Mouse (Mus musculus): ENCODE measurements around the gene Slc25a34.

Gene Slc25a34

GRCm38 (mm10) chr4:141617863-141618564 lies 5.6 kb downstream of the Slc25a34 start:
- DNase-seq (ENCODE audit: low read depth, low spot score): peak; percentile 56

GRCm38 (mm10) chr4:141617299-141617698 lies 6.3 kb downstream of the Slc25a34 start:
- peak; percentile 76 for DNase-seq (ENCODE audit: low read depth, low spot score)

DNA sequence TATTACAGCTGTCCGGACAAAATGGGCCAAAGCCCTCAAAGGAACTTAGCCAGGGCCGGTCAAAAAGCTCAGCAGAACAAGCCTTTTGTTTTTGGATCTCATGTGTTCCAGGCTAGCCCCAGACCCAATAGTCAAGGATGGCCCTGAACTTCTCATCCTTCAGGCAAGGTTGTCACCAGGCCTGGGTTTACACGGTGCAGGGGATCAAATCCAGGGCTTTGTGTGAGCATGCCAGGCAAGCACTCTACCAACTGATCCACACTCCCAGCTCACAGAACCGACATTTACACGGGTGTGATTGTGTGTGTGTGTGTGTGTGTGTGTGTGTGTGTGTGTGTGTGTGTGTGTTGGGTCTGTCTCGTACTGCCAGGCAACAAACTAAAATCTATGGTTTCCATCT lies 6.8 kb downstream of the Slc25a34 start:
- DNase-seq (ENCODE audit: low read depth, low spot score): no peak

GRCm38 (mm10) chr4:141614946-141615345 lies 8.7 kb downstream of the Slc25a34 start:
- DNase-seq (ENCODE audit: low read depth, low spot score): no peak

DNA sequence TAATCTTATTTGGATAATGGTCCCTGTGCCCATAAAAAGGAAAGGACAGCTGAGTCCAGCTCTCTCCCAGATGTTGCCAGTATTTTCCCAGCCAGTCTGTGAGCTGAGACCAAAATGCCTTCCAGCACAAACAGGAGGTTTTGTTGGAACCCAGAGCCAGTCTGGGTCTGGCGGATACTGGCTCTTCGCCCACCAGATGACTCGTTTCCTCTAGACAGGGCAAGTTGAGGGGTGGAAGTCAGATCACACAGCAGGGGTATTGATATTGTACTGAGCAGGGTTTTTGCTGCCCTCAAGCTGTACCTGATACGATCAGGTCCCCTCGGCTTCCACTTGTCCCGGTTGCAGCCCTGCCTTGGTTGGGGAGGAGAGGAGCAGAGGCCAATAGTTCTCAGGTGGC lies 14.1 kb downstream of the Slc25a34 start:
- DNase-seq (ENCODE audit: low read depth, low spot score): no peak

- no peak for DNase-seq (ENCODE audit: low read depth, low spot score)
Measured at GRCm38 (mm10) chr4:141605861-141606260, 17.8 kb downstream of the Slc25a34 start, which contains the start of gene Fblim1. Gene Fblim1, minus strand, starts transcription at chr4:141606096.

- no peak for DNase-seq (ENCODE audit: low read depth, low spot score)
Measured at GRCm38 (mm10) chr4:141605421-141605820, 18.2 kb downstream of the Slc25a34 start.

DNA sequence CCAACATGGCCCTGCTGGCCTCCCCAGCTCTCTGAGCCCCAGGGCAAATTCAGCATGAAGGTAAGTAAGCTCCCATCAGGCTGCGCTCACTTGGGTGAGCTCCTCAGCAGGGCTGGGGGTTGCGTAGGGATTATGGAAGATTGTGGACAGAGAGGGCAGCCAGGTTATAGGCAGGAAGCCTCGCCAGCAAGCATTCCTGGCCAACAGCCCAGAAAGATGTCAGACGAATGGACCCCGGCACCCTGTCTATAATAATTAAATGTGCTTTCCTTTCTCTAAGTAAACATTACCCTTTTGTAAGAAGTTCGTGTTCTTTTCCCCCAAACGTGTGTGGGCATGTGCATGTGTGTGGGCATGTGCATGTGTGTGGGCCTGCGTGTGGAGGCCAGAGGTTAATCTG lies 19.1 kb downstream of the Slc25a34 start:
- DNase-seq (ENCODE audit: low read depth, low spot score): no peak

DNA sequence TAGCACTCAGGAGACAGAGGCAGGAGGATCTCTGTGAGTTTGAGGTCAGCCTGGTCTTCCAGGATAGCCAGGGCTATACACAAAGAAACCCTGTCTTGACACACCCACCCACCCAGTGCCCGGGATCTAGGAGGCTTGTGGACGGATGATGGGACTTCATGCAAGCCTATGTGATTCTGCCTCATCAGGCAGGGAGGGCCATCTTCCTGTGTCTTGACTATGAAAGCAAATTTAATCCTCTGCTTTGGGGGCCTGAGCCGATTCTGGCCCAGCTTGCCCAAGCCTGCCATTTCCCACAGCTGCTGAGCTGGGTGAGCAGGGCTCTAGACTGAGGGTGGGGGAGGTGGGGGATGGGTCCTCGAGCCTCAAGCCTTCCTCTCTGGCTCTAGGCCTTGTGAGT lies 19.7 kb downstream of the Slc25a34 start:
- DNase-seq (ENCODE audit: low read depth, low spot score): no peak

DNA sequence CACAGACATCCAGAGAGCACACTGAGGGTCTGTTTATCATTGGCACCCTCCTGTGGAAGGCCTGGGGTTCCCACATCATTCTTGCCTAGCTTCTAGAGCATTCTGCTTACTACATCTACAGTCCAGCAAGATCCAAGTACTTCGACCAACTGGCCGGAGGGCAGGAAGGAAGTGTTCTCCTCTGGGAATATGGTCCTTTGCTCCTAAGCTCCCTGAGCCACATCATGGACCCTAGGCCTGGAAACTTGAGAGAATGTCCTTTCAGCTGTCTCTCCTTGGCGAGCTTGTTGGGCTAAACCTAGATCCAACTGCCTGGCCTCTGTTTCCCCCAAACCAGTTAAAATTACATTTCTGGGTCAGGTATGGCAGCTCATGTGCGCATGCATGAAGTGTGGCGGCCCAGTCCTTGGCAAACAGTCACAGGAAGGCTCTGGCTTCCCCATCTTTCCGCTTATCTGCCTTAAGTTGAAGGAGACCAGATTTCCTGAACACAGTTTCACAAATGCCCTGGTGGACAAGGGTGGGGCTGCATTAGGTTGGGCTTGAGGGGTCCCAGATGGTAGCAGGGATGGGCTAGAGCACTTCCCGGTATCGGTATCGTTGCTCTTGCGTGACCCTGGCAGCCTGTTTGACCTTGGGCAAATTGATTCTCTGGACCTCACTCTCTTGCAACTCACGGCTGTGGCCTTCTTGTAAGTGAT lies 20.9 kb downstream of the Slc25a34 start:
- DNase-seq (ENCODE audit: low read depth, low spot score): no peak

- no peak for DNase-seq (ENCODE audit: low read depth, low spot score)
Measured at GRCm38 (mm10) chr4:141601148-141601862, 22.3 kb downstream of the Slc25a34 start.

DNA sequence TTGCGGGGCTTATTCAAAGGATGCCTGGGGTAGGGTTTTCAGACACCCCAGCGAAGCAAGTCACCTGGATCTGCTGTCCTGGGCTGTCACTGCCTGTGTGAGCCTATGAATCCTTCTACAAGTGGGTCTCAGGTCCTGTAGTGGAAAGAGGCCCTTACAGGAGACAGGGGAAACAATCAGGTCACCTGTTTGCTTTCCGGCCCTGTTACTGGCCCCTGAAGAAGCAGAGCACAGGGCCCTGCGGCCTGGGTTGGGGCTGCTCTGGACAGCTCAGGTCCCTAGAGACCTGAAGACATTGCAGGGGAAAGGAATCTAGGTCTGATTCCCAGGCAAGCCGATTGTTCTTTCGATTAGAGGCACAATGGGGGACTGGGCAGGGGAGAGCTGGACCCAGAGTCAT lies 23.3 kb downstream of the Slc25a34 start:
- no peak for DNase-seq (ENCODE audit: low read depth, low spot score)

GRCm38 (mm10) chr4:141599251-141600141 lies 24.1 kb downstream of the Slc25a34 start:
- DNase-seq (ENCODE audit: low read depth, low spot score): no peak

DNA sequence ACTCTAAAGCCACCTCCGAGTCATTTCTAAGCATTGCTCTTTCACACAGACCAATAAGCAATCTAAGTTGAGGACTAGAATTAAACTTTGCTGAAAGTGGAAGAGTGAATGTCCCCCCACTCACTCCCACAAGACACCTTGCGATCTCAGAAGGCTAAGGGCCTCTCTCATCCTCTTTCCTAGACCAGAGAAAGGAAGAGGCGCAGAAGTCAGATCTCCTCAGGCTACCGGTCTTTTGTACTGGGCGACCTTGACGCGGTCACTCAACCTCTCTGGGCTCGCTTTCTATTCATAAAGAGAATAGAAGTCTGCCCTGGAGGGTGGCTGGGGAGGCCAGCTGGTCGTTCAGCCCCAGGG lies 24.7 kb downstream of the Slc25a34 start:
- no peak for DNase-seq (ENCODE audit: low read depth, low spot score)

DNA sequence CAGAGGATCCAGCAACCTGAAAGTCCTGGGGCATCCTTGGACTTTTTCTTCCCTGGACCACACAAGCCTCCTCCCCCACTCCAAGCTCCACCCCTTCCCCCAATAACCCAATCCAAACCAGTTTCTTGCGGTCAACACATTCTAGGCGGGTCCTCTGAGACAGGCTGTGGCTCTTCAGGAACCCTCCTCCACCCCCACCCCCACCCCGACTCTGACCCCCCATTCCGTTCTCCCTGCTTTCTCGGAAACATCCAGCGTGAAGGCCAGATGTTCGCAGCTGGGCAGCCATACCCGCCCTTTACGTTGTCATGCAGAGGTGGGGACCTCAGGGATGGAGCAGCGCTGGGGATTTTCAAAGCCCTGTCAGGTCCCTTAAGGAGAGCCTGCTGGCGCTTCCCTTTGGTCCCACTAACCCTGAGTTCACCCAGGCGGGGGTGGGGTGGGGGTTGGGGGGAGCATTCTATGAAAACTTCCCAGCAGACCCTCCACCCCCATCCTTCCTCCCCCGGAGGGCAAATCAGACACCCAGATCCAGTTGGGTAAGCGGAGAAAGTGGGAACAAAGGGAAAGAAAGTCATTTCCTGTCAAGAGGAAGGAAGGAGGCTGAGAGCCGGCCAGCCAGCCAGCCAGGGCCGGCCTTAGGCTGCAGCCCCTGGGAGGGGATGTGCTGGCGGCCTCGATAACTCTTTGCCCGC lies 25.3 kb downstream of the Slc25a34 start:
- DNase-seq (ENCODE audit: low read depth, low spot score): no peak

- no peak for DNase-seq (ENCODE audit: low read depth, low spot score)
Measured at GRCm38 (mm10) chr4:141596700-141597328, 26.8 kb downstream of the Slc25a34 start.

DNA sequence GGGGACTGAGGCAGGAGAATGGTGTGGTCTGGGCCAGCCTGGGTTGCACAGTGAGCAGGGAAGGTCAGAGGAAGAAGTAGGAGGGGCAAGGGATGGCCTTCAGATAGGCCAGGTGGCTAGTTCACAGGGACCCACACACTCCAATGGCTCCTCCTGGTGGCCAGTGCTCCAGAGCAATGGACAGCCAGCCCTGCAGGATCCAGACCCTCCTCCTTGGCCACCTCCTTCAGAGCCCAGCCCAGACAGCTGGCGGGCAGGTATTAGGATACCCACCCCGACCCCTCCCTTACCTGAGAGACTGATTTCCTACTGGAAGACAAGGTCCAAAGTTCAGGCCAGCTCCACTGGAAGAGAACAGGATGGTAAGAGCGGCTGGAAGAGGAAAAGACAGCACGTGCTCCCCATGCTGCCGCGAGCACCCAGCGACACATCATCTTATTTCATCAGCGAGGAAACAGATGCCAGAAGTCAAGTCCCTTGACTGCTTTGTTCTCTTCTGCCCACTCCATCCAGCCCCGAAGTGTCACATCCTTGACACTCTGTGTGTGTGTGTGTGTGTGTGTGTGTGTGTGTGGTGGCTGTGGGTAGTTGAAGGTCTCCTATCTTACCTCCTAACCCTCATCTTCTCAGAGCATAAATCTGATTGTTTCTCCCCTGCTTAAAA lies 27.9 kb downstream of the Slc25a34 start:
- DNase-seq (ENCODE audit: low read depth, low spot score): no peak

DNA sequence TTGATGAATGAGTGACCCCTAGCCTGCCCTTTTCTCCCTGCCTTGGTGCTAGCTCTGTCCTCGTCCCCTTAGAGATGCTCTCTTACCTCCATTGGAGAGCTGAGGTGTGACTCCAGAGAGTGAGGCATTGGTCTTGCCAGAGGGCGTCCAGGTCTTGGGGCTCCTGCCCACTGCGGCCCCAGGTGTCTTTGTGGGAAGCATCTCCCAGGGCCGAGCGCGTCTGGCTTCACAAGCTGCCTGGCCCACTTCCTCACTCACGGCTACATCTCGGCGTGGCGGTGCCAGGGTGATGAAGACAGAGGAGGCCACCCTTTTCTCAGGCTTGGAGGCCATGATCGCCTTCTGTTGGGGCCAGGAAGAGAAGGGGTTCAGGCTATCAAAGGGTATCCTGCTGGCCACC lies 28.5 kb downstream of the Slc25a34 start:
- no peak for DNase-seq (ENCODE audit: low read depth, low spot score)

GRCm38 (mm10) chr4:141591547-141591946 lies 32.1 kb downstream of the Slc25a34 start:
- peak; percentile 67 for DNase-seq (ENCODE audit: low read depth, low spot score)

GRCm38 (mm10) chr4:141583919-141584318 lies 39.7 kb downstream of the Slc25a34 start:
- DNase-seq (ENCODE audit: low read depth, low spot score): no peak

Measured in A20 (cell line).